ENCODE assay signal across 8 mouse cellular contexts in genomic region chr5:24475476-24476241, GRCm38 (mm10). TPM values are rescaled to one million over a fixed set of nuclear protein-coding genes. Genes with fewer than 3 reads are reported as not detected.
DNase-seq lines count a peak whose midpoint lies in the region; ATAC-seq and TF ChIP-seq lines count a peak whose summit lies in the region.

No protein-coding gene starts in this region.

- no peak for ATAC-seq in embryonic facial prominence, embryonic 11.5 days (replicated peaks; ENCODE audit: insufficient number of reproducible peaks, low FRiP score, low TSS enrichment, low read depth)
- ATAC-seq in erythroblast, adult 5-6 weeks (replicated peaks; ENCODE audit: low FRiP score, poor library complexity, severe bottlenecking), result no peak; the same call in 1 of the 2 replicates

- no peaks in the 10 kb centered on the region; the same call in 1 of the 2 replicates for H3K36me3 ChIP-seq in liver, adult 2 months (ENCODE audit: control insufficient read depth, insufficient read depth, low read length)
- peaks cover 9% of the 10 kb centered on the region for H3K36me3 ChIP-seq in embryonic facial prominence, embryonic 11.5 days (replicated peaks; ENCODE audit: control insufficient read depth, insufficient read depth, low read depth, low read length)

- H3K27me3 ChIP-seq in liver, adult 2 months (ENCODE audit: control insufficient read depth, insufficient read depth, low read length), result no peaks in the 10 kb centered on the region
- peaks cover 5% of the 10 kb centered on the region; the same call in 1 of the 2 replicates for H3K27me3 ChIP-seq in embryonic facial prominence, embryonic 11.5 days (ENCODE audit: control insufficient read depth, insufficient read depth, low read length)

- H3K79me2 ChIP-seq in liver, adult 2 months (ENCODE audit: control insufficient read depth, insufficient read depth, low read length), result peaks cover 39% of the 10 kb centered on the region

- peak; percentile 38 for DNase-seq in liver, adult 2 months (ENCODE audit: extremely low read depth, low read depth, low spot score)
- DNase-seq in liver, result no peak
- DNase-seq in embryonic facial prominence, embryonic 11.5 days (ENCODE audit: low spot score), result no peak
- DNase-seq in kidney, adult 9 months, result peak; percentile 64
- peak; percentile 94 for DNase-seq in lung, postnatal 36 days
- DNase-seq in gastrocnemius, postnatal 14 days, result no peak
- DNase-seq in left cerebral cortex, postnatal 4 days, result no peak

- intact Hi-C loops in gastrocnemius, postnatal 14 days (cut with DNase I; ENCODE audit: low total_unique reads), result no loop called here
- intact Hi-C loops in left cerebral cortex, postnatal 4 days (cut with DNase I), result no loop called here

- H3K9ac ChIP-seq in liver, adult 2 months (ENCODE audit: low read depth, low read length), result no peak overlapping the region
- H3K9ac ChIP-seq in embryonic facial prominence, embryonic 11.5 days (replicated peaks; ENCODE audit: low read length), result no peak overlapping the region; the same call in 1 of the 2 replicates

- H3K4me1 ChIP-seq in liver, adult 2 months (ENCODE audit: control insufficient read depth, insufficient read depth, low read length), result no peaks in the 10 kb centered on the region
- peaks cover 20% of the 10 kb centered on the region for H3K4me1 ChIP-seq in embryonic facial prominence, embryonic 11.5 days (ENCODE audit: control insufficient read depth, insufficient read depth, low read length)

- H3K4me3 ChIP-seq in liver, adult 2 months (ENCODE audit: insufficient read depth, low read depth, low read length), result no peak overlapping the region
- peak overlapping the region; percentile 48; the same call in 1 of the 2 replicates for H3K4me3 ChIP-seq in embryonic facial prominence, embryonic 11.5 days (ENCODE audit: low read depth, low read length)

- 69% methylated on average over 6 of the region's 6 CpGs for WGBS in liver, adult 2 months
- 64% methylated on average over 6 of the region's 6 CpGs for WGBS in embryonic facial prominence, embryonic 11.5 days

- TF ChIP-seq CTCF in liver, adult 2 months (IDR thresholded peaks at IDR 0.05; ENCODE audit: low read depth, low read length), result no peak

- H3K4me2 ChIP-seq in embryonic facial prominence, embryonic 11.5 days (ENCODE audit: low read depth, low read length), result peak overlapping the region; percentile 89; the same call in 1 of the 2 replicates

- no peaks in the 10 kb centered on the region for H3K9me3 ChIP-seq in embryonic facial prominence, embryonic 11.5 days (replicated peaks; ENCODE audit: control insufficient read depth, low read length)

- no peak overlapping the region for H3K27ac ChIP-seq in liver, adult 2 months (replicated peaks; ENCODE audit: insufficient read depth, low read depth, low read length)
- no peak overlapping the region for H3K27ac ChIP-seq in embryonic facial prominence, embryonic 11.5 days (replicated peaks; ENCODE audit: low read depth, low read length)

- no peak for TF ChIP-seq POLR2A in liver, adult 2 months (IDR thresholded peaks at IDR 0.05; ENCODE audit: extremely low read depth, insufficient read depth, low read length)

RNA-seq across cellular contexts. Expression of gene Agap3, which starts 23.7 kb away (rescaled TPM):
- 13.8 and 17.9 TPM in 2 replicates for total RNA-seq in liver, adult 2 months (2014; rRNA removed)
- 33.7 and 37.8 TPM in 2 replicates for polyA plus RNA-seq in liver, adult 2 months (2012; rRNA removed)
- 40.0 and 45.1 TPM in 2 replicates for polyA plus RNA-seq in embryonic facial prominence, embryonic 11.5 days (2014; fragmentation: Nextera tagmentation; extraction: Ambion mirVana)
- total RNA-seq in gastrocnemius, postnatal 14 days (2021), result 10 to 100 TPM; 44.7 to 49.8 TPM
- total RNA-seq in erythroblast, adult 5-6 weeks (2015; ENCODE audit: low replicate concordance), result 1.0 and 3.5 TPM in 2 replicates
- total RNA-seq in erythroblast, adult 5-6 weeks (2017; ENCODE audit: low replicate concordance), result 10.5 and 14.5 TPM in 2 replicates
- 100 to 1,000 TPM; 472 to 479 TPM for total RNA-seq in left cerebral cortex, postnatal 4 days (2021)

RNA-seq across cellular contexts. Expression of gene Tmub1, which starts 28.0 kb away (rescaled TPM):
- total RNA-seq in liver, adult 2 months (2014; rRNA removed), result 5.2 and 6.2 TPM in 2 replicates
- 30.7 and 35.2 TPM in 2 replicates for polyA plus RNA-seq in liver, adult 2 months (2012; rRNA removed)
- 20.2 and 24.7 TPM in 2 replicates for polyA plus RNA-seq in embryonic facial prominence, embryonic 11.5 days (2014; fragmentation: Nextera tagmentation; extraction: Ambion mirVana)
- total RNA-seq in gastrocnemius, postnatal 14 days (2021), result 10 to 100 TPM; 11.4 to 13.7 TPM
- total RNA-seq in erythroblast, adult 5-6 weeks (2015; ENCODE audit: low replicate concordance), result 2.9 and 3.7 TPM in 2 replicates
- 2.0 and 4.3 TPM in 2 replicates for total RNA-seq in erythroblast, adult 5-6 weeks (2017; ENCODE audit: low replicate concordance)
- total RNA-seq in left cerebral cortex, postnatal 4 days (2021), result 10 to 100 TPM; 30.1 to 31.1 TPM

RNA-seq across cellular contexts. Expression of gene Fastk, which starts 30.6 kb away (rescaled TPM):
- 22.3 and 28.5 TPM in 2 replicates for total RNA-seq in liver, adult 2 months (2014; rRNA removed)
- polyA plus RNA-seq in liver, adult 2 months (2012; rRNA removed), result 104 and 166 TPM in 2 replicates
- polyA plus RNA-seq in embryonic facial prominence, embryonic 11.5 days (2014; fragmentation: Nextera tagmentation; extraction: Ambion mirVana), result 77.8 and 88.2 TPM in 2 replicates
- total RNA-seq in gastrocnemius, postnatal 14 days (2021), result 100 to 1,000 TPM; 132 to 146 TPM
- total RNA-seq in erythroblast, adult 5-6 weeks (2015; ENCODE audit: low replicate concordance), result 9.2 and 25.1 TPM in 2 replicates
- total RNA-seq in erythroblast, adult 5-6 weeks (2017; ENCODE audit: low replicate concordance), result 4.3 and 9.1 TPM in 2 replicates
- 10 to 100 TPM; 82.6 to 83.4 TPM for total RNA-seq in left cerebral cortex, postnatal 4 days (2021)

RNA-seq across cellular contexts. Expression of gene Gbx1, which starts 51.3 kb away (rescaled TPM):
- not detected in 2 replicates for total RNA-seq in liver, adult 2 months (2014; rRNA removed)
- polyA plus RNA-seq in liver, adult 2 months (2012; rRNA removed), result 0.02 TPM in 1 of 2 replicates, not detected in the other
- polyA plus RNA-seq in embryonic facial prominence, embryonic 11.5 days (2014; fragmentation: Nextera tagmentation; extraction: Ambion mirVana), result 0.07 and 0.13 TPM in 2 replicates
- total RNA-seq in gastrocnemius, postnatal 14 days (2021), result not detected
- not detected in 2 replicates for total RNA-seq in erythroblast, adult 5-6 weeks (2015; ENCODE audit: low replicate concordance)
- total RNA-seq in erythroblast, adult 5-6 weeks (2017; ENCODE audit: low replicate concordance), result not detected in 2 replicates
- 1 to 10 TPM in 1 of 2 experiments, not detected in 1; 1.2 TPM for total RNA-seq in left cerebral cortex, postnatal 4 days (2021)

RNA-seq across cellular contexts. Expression of gene Slc4a2, which starts 52.0 kb away (rescaled TPM):
- total RNA-seq in liver, adult 2 months (2014; rRNA removed), result 15.4 and 22.7 TPM in 2 replicates
- polyA plus RNA-seq in liver, adult 2 months (2012; rRNA removed), result 33.5 and 40.4 TPM in 2 replicates
- polyA plus RNA-seq in embryonic facial prominence, embryonic 11.5 days (2014; fragmentation: Nextera tagmentation; extraction: Ambion mirVana), result 16.5 and 20.6 TPM in 2 replicates
- total RNA-seq in gastrocnemius, postnatal 14 days (2021), result 10 to 100 TPM; 21.7 to 22.8 TPM
- total RNA-seq in erythroblast, adult 5-6 weeks (2015; ENCODE audit: low replicate concordance), result 1.7 and 16.1 TPM in 2 replicates
- 6.3 and 15.9 TPM in 2 replicates for total RNA-seq in erythroblast, adult 5-6 weeks (2017; ENCODE audit: low replicate concordance)
- total RNA-seq in left cerebral cortex, postnatal 4 days (2021), result 10 to 100 TPM; 26.9 to 30.4 TPM

Comparison
In these comparisons a context has a peak if more than half of its experiments do, and no peak if none do; other contexts are left out.
1. DNase-seq: peak in liver, adult 2 months (single experiment), kidney, adult 9 months (single experiment) and lung, postnatal 36 days (single experiment); none in liver (single experiment), embryonic facial prominence, embryonic 11.5 days (single experiment), gastrocnemius, postnatal 14 days (single experiment) and left cerebral cortex, postnatal 4 days (single experiment).
2. RNA of gene Agap3, which starts 23.7 kb away (total RNA-seq): 472 to 479 TPM in left cerebral cortex, postnatal 4 days; 44.7 to 49.8 TPM in gastrocnemius, postnatal 14 days, 1.0 to 14.5 TPM in erythroblast, adult 5-6 weeks and 13.8 to 17.9 TPM in liver, adult 2 months; every median in the first group is over 4 times any median in the second.